Mouse (Mus musculus) ovary, postnatal 36 days (tissue): Measurements from ENCODE around the gene Aig1.
A peak's percentile ranks its signal among the peaks of the same experiment; 100 is the strongest.

Experiments
- DNase-seq: peaks from one replicate; pipeline ENCODE4 v3.0.0; 2022; ENCODE audit warnings: low spot score, mixed read lengths

Gene Aig1

GRCm38 (mm10) chr10:13702688-13703087, 166.1 kb downstream of the Aig1 start:
- DNase-seq, result no peak

- DNase-seq, result no peak
These were observed 166.7 kb downstream of the Aig1 start for GRCm38 (mm10) chr10:13702043-13702442.

GRCm38 (mm10) chr10:13696326-13696725, 172.5 kb downstream of the Aig1 start:
- DNase-seq, result no peak

- no peak for DNase-seq
These were observed 175.5 kb downstream of the Aig1 start for GRCm38 (mm10) chr10:13693276-13693675.

- no peak for DNase-seq
These were observed 178.0 kb downstream of the Aig1 start for GRCm38 (mm10) chr10:13690773-13691172.

DNA sequence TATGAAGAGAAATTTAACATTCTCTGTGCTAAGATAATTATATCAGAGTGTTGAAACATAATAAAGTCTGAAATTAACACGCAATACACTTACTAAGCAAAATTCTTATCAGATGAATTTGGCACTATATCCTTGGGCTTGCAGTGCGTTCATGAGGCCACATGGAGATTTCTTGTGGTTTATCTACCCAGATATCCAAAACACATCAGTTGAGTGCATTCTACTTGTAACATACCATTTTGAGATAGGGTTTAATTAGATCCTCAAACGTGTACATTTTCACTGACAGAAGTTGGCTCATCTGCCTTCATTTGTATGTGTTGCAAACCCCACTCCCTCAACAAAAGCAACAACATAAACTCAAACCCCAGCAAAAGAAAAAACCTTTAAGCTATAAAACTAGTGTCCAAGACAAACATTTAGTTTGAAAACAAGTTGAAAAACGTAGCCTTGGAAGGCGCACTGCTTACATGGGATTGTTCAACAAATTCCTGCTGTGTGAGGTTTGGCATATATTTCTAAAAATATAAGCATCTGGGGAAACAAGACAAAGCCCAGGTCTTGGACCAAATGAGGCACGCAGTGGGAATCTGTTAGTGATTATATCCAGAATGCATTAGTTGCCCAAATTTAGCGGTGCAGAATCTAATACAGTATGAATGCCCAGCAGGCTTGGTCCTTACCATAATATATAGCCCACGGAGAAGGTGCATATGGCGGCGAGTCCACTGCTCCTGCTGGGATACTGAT, 178.8 kb downstream of the Aig1 start:
- no peak for DNase-seq

DNA sequence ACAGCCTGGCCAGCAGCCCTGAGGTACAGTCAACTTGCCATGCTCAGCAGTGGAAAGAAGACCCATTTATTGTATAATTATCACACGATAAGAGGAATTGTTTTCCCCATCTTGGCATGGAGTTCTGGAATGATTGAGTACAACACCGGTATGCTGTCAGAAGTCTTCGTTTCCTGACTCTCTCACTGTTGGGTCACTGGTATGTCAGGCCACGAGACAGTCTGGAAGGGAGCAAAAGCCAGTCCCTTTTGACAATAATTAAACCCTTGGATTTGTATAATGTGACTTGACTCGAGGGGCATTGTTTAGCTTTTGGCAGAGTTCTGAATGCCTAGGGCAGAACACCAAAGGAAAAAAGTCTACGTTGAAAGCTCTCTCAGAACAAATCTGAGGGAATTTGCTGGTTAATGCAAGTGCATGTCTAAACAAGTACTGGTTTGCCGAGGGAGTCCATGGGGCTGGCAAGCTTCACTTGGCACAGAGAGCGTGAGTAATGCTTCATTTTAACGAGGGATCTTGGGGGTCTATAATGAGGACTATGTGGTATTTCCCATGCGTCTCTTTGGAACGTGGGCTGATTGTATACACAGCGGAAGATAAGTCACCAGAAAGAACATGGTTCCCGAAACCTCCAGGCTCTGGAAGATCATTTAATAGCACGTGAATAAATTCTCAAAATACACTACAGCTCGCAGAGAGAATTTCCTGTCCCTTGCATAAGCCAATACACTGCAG, 180.2 kb downstream of the Aig1 start:
- DNase-seq, result no peak

- DNase-seq, result no peak
These were observed 181.5 kb downstream of the Aig1 start for GRCm38 (mm10) chr10:13687182-13687810.

- DNase-seq, result no peak
These were observed 182.7 kb downstream of the Aig1 start for GRCm38 (mm10) chr10:13686127-13686526.

- no peak for DNase-seq
These were observed 183.4 kb downstream of the Aig1 start for GRCm38 (mm10) chr10:13685366-13685765.

DNA sequence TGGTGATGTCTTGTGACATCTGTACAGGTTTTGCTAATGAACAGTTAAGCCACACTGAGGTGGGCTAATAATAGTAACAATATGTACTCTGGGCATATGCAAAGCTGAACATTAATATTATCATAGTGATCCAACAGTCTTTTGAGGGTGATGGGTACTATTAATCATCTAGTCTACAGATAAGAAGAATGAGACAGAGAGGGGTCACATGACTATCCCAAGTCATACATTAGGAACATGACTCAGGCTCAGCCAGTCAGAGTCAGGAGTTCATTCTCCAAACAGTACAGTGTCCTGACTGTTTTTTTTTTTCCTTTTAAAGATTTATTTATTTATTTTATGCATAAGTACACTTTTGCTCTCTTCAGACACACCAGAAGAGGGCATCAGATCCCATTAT, 184.3 kb downstream of the Aig1 start:
- DNase-seq, result no peak

GRCm38 (mm10) chr10:13682565-13682964, 186.2 kb downstream of the Aig1 start:
- peak; percentile 7 for DNase-seq

GRCm38 (mm10) chr10:13677440-13677839, 191.3 kb downstream of the Aig1 start:
- no peak for DNase-seq

DNA sequence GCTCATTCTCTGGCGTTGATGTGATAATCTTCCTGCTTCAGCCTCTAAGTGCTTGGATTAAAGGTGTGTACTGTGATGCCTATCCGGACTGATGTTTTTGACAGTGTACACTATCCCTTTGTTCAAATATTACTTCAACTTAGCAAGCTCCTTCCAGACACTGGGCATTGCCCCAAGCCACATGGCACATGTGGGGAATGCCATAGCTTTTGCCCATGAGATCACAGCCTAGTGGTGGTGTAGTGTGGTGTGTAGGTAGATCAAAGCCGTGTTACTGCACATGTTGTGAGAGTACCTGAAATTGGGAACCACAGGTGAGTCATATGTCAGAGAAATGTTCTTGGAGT, 193.8 kb downstream of the Aig1 start:
- no peak for DNase-seq

DNA sequence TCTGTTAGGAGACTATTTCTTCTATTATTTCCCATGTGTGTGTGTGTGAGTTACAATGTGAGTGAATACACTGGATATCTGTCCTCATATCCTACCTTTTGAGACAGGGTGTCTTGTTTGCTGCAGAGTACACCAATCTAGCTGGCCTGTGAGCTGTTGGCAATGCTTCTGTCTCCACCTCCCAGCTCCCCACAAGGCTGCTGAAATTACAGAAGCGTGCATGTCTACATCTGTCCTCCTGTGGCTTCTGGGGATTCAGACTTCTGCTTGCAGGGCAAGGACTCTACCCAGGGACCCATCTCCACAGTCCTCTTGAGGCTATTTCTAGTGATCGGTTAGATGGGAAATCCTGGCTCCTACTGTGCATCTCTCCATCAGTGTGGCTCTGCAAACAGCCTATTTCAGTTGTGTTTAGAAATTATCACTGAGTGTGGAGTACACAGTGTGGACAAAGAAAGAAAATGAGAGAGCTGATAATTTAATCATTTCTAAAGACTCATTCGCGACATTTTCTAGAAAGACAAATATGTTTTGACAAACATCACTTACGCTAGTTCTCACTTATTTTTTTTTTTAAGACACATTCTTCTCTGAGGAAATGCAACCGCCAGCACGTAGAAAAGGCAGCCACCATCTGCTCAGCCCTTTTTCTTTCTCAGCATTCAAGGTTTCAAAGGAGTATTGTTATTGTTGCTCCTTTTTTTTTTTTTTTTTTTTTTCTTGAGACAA, 194.3 kb downstream of the Aig1 start:
- no peak for DNase-seq

- DNase-seq, result no peak
These were observed 201.5 kb downstream of the Aig1 start for GRCm38 (mm10) chr10:13667166-13667696.

DNA sequence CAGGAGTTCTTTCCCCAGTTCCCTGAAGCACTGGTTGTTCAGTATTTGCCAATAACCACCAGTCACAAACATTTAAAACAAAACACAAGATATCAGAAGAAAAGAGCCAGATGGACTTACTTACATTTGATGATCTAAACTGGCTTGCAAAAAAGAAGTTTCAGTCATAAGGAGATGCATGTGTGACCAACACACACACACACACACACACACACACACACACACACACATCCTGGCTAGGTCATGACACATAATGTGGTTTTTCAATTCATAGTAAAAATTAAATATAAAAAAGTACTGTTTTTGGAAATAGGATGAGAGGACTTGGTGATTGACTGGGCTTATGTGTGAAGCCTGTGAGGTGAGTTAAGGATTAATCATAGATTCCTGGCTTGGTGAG, 205.3 kb downstream of the Aig1 start:
- DNase-seq, result no peak

GRCm38 (mm10) chr10:13659778-13660177, 209.0 kb downstream of the Aig1 start:
- DNase-seq, result no peak

DNA sequence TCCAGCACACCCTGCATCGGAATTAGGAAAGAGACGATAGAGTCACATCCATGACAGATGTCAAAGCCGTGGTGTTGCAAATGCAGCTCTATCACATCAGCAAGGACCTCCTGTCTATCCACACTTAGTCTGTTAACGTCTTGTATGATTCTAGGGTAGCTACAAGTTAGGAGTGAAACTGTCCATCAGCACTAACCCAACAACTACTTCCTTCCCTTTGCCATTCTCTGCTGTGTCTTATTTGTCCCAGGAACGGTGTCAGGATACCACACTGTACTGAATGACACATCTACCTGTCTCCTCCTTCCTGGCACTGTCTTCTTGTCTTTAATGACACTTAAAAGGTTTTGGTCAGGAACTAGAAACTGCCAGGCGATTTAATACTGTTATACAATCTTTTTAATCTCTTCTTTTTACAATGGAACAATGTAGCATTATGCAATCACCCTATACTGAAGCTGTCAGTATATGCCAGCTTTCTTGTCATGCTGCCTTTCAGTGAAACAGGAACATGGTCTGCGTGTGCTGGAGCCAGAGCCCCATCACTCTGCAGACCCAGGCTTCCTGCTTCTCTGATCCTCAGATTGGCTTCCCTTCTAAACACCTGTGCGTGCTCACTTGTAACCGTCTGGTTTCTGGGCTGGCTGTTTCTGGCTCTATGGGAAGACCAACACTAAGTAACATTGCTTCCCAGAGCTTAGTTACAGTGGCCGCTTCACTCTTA, 214.9 kb downstream of the Aig1 start:
- no peak for DNase-seq

DNA sequence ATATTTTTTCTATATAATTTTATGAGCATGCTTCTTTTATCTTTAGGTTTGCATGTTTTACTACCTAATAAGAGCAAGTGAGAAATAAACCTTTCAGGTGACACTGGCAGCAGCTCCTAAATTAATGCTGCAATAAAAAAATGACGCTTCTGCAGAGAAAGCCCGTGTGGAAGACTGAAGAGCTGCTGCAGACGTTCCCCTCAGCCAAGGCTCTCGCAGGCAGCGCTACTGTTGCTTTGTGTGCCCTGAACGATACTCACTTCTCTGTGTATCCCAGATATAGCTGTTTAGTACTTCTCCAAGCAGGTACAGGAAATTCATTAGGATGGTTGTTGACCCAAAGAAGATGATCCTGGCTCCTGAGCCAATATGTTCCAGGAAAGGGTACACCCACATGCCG, 215.5 kb downstream of the Aig1 start:
- no peak for DNase-seq

DNA sequence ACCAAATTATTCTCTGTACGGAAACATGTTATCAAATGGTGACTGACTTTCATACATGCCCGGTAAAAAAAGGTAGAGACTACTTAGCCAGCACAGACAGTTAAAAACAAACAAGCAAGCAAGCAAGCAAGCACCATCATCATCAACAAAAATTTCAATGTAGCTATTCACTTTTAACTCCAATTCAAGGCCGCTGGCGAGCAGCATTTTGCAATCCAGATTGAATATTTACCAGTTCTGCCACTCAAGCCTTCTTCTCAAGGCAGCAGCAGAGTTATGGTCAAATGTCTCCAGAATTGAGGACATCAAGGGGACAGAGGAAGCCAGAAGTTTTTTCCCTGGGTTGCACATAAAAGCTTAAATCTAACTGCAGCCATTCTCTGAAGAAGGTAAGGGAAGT, 216.7 kb downstream of the Aig1 start:
- no peak for DNase-seq

- no peak for DNase-seq
These were observed 227.0 kb downstream of the Aig1 start for GRCm38 (mm10) chr10:13641750-13642149.
